Mouse (Mus musculus) c-Kit-negative CD71-positive TER-119-positive erythroid progenitor cells, embryonic 14.5 days (primary cell): ENCODE results near the gene Mical3.
A peak's percentile ranks its signal among the peaks of the same experiment; 100 is the strongest.

ENCODE experiments used
- DNase-seq: peaks from one replicate; pipeline ENCODE4 v3.0.0-alpha.2; 2013; ENCODE audit warnings: low read depth, low spot score

The Mical3 gene

GRCm38 (mm10) chr6:121054340-121054739 is 76.5 kb downstream of the Mical3 start:
- DNase-seq = no peak

GRCm38 (mm10) chr6:121053585-121054112 is 77.2 kb downstream of the Mical3 start:
- peak; percentile 12 for DNase-seq

GRCm38 (mm10) chr6:121051972-121052629 is 78.7 kb downstream of the Mical3 start:
- peak; percentile 20 for DNase-seq

GRCm38 (mm10) chr6:121051411-121051810 is 79.4 kb downstream of the Mical3 start:
- DNase-seq = no peak

GRCm38 (mm10) chr6:121048696-121049095 is 82.1 kb downstream of the Mical3 start:
- DNase-seq = no peak

- DNase-seq = no peak
Measured at GRCm38 (mm10) chr6:121045345-121046080, 85.3 kb downstream of the Mical3 start.

GRCm38 (mm10) chr6:121043434-121044189 is 87.2 kb downstream of the Mical3 start:
- DNase-seq = no peak

- DNase-seq = no peak
Measured at GRCm38 (mm10) chr6:121039719-121040118, 91.1 kb downstream of the Mical3 start.

GRCm38 (mm10) chr6:121039286-121039685 is 91.5 kb downstream of the Mical3 start:
- no peak for DNase-seq

- no peak for DNase-seq
Measured at GRCm38 (mm10) chr6:121037086-121037485, 93.7 kb downstream of the Mical3 start.

- DNase-seq = no peak
Measured at GRCm38 (mm10) chr6:121035929-121036328, 94.9 kb downstream of the Mical3 start.

GRCm38 (mm10) chr6:121035268-121035667 is 95.5 kb downstream of the Mical3 start:
- no peak for DNase-seq

- no peak for DNase-seq
Measured at GRCm38 (mm10) chr6:121033250-121033649, 97.5 kb downstream of the Mical3 start.

- no peak for DNase-seq
Measured at GRCm38 (mm10) chr6:121031370-121031769, 99.4 kb downstream of the Mical3 start.

- DNase-seq = no peak
Measured at GRCm38 (mm10) chr6:121029897-121030589, 100.8 kb downstream of the Mical3 start.

GRCm38 (mm10) chr6:121028514-121028913 is 102.3 kb downstream of the Mical3 start:
- DNase-seq = no peak

- no peak for DNase-seq
Measured at GRCm38 (mm10) chr6:121027314-121027713, 103.5 kb downstream of the Mical3 start.

GRCm38 (mm10) chr6:121026866-121027265 is 103.9 kb downstream of the Mical3 start:
- no peak for DNase-seq

- no peak for DNase-seq
Measured at GRCm38 (mm10) chr6:121026019-121026584, 104.7 kb downstream of the Mical3 start.

GRCm38 (mm10) chr6:121018147-121018546 is 112.7 kb downstream of the Mical3 start:
- DNase-seq = no peak

GRCm38 (mm10) chr6:121017436-121018031 is 113.3 kb downstream of the Mical3 start:
- no peak for DNase-seq
